Mouse (Mus musculus): ENCODE measurements around the gene Agpat1. TPM values are rescaled to one million over a fixed set of nuclear protein-coding genes. Genes with fewer than 3 reads are reported as not detected.
A peak's percentile ranks its signal among the peaks of the same experiment; 100 is the strongest.

Agpat1 gene
- total and polyA plus RNA-seq, 3 experiments = 11.2 to 47.4 (median 44.4) TPM

DNA sequence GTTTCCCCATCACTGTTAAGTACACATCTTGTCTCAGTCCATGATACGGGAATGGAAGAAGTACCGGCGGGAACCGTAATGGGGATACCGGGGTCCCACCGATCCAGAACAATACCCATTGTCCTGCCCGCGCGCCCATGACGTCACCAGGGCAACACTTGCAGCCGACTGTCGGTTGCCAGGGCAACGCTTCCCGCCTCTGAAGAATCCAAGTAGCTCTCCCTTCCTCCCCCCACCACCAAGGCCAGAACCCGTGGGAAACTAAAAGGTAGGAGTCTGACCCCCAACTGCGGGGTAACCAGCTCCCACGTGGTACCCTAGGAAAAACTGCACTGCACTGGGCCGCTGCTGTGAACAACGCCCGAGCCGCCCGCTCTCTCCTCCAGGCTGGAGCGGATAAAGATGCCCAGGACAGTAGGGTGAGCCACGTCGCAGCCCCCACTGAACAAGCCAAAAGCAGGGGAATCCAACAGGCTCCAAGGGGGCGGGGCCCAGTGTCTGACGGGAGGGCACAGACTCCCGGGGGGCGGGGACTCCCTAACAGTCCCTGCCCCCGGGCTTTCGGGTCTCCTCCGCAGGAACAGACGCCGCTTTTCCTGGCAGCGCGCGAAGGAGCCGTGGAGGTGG, 17.2 kb upstream of the Agpat1 start:
- H3K9ac ChIP-seq (ENCODE audit: insufficient read depth, low read depth) = peak overlapping the region; percentile 63
- dilution Hi-C loops (cut with MboI; ENCODE audit: extremely low pct_ligation_motif_present, extremely low pct_unique_long_range_greater_than_20kb, low sequenced_read_pairs) (no loop called here), in situ Hi-C loops (cut with MboI; ENCODE audit: low pct_ligation_motif_present, low pct_unique_long_range_greater_than_20kb, low sequenced_read_pairs) (no loop called here)
- H3K4me2 ChIP-seq (ENCODE audit: insufficient read depth, low read depth, poor library complexity, severe bottlenecking) = peak overlapping the region; percentile 77
- peak; percentile 83 for DNase-seq (ENCODE audit: extremely low read depth)
- peak overlapping the region; percentile 62 to 82 (median 74) for H3K4me3 ChIP-seq (replicated peaks in 1 of 3; ENCODE audit: low read depth in 2 of 3, low read length in 2 of 3, poor library complexity in 1 of 3)
- no peaks in the 10 kb centered on the region; the same call in 1 of the 2 replicates for H3K79me2 ChIP-seq (replicated peaks; ENCODE audit: control insufficient read depth, extremely low read depth, insufficient read depth, poor library complexity, severe bottlenecking)
- no peaks in the 10 kb centered on the region for H3K9me3 ChIP-seq (replicated peaks; ENCODE audit: low read length)
- H3K36me3 ChIP-seq (replicated peaks in 1 of 2; ENCODE audit: control insufficient read depth in 1 of 2, insufficient read depth in 1 of 2, low read length in 1 of 2) = no peaks in the 10 kb centered on the region
- peaks cover 4% of the 10 kb centered on the region for H3K27me3 ChIP-seq (replicated peaks)
- H3K27ac ChIP-seq (ENCODE audit: insufficient read depth, low read depth) = no peak overlapping the region
- no peak for TF ChIP-seq CTCF (conservative IDR thresholded peaks at IDR 0.05 in 1 of 2, IDR thresholded peaks at IDR 0.05 in 1 of 2; ENCODE audit: low read depth in 2 of 2, low read length in 2 of 2)
- no peak for TF ChIP-seq KAT2A (IDR thresholded peaks at IDR 0.05; ENCODE audit: insufficient replicate concordance, low read length)
- TF ChIP-seq POLR2AphosphoS2 (IDR thresholded peaks at IDR 0.05; ENCODE audit: low read depth, low read length) = no peak
- no peak for TF ChIP-seq TBP (conservative IDR thresholded peaks at IDR 0.05; ENCODE audit: low read depth, low read length)
- TF ChIP-seq E2F4 (IDR thresholded peaks at IDR 0.05; ENCODE audit: insufficient replicate concordance, low read depth, low read length) = no peak
- TF ChIP-seq UBTF (IDR thresholded peaks at IDR 0.05; ENCODE audit: low read depth, low read length) = no peak
- no peak for TF ChIP-seq CHD1 (IDR thresholded peaks at IDR 0.05; ENCODE audit: low read depth, low read length)
- no peak for TF ChIP-seq MYC (IDR thresholded peaks at IDR 0.05; ENCODE audit: low read depth, low read length)
- TF ChIP-seq MAX (IDR thresholded peaks at IDR 0.05; ENCODE audit: low read length) = 0 out of 2 replicates have a peak, but pooled peaks have one; percentile 24
- no peak for TF ChIP-seq JUND (conservative IDR thresholded peaks at IDR 0.05; ENCODE audit: low read depth, low read length)
- no peak for TF ChIP-seq GABPA (IDR thresholded peaks at IDR 0.05; ENCODE audit: insufficient replicate concordance, low read depth, low read length)
- peak; percentile 7; the same call in 1 of the 2 replicates for TF ChIP-seq ZMIZ1 (IDR thresholded peaks at IDR 0.05; ENCODE audit: low read depth, low read length)
- peak; percentile 3; the same call in 1 of the 2 replicates for TF ChIP-seq USF1 (IDR thresholded peaks at IDR 0.05; ENCODE audit: low read depth, low read length)
- TF ChIP-seq ELF1 (IDR thresholded peaks at IDR 0.05; ENCODE audit: low read depth, low read length) = no peak
- TF ChIP-seq MXI1 (IDR thresholded peaks at IDR 0.05; ENCODE audit: low read depth, low read length) = peak; percentile 74
- no peak for TF ChIP-seq ETS1 (conservative IDR thresholded peaks at IDR 0.05; ENCODE audit: low read depth, low read length)
- TF ChIP-seq SIN3A (IDR thresholded peaks at IDR 0.05; ENCODE audit: low read length) = peak; percentile 26; the same call in 1 of the 2 replicates
- no peak for TF ChIP-seq JUN (IDR thresholded peaks at IDR 0.05; ENCODE audit: insufficient read depth, low read depth, low read length)
- peaks cover 3 to 28% of the 10 kb centered on the region in 2 experiments; a peak in 2 of 4 replicates for H3K4me1 ChIP-seq (ENCODE audit: control insufficient read depth in 1 of 2, insufficient read depth in 2 of 2)

DNA sequence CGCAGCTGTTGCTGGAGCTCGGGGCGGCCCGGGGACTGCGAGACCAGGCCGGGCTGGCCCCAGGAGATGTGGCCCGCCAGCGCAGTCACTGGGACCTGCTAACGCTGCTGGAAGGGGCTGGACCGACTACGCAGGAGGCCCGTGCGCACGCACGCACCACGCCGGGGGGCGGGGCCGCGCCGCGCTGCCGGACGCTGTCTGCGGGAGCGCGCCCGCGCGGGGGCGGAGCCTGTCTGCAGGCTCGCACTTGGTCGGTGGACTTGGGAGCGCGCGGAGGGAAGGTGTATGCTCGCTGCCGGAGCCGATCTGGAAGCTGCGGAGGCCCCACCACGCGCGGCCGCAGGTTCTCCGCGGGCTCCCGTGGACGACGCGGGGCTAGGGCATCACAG, 16.6 kb upstream of the Agpat1 start:
- no peaks in the 10 kb centered on the region for H3K36me3 ChIP-seq (replicated peaks in 1 of 2; ENCODE audit: control insufficient read depth in 1 of 2, insufficient read depth in 1 of 2, low read length in 1 of 2)
- no peaks in the 10 kb centered on the region for H3K9me3 ChIP-seq (replicated peaks; ENCODE audit: low read length)
- H3K4me2 ChIP-seq (ENCODE audit: insufficient read depth, low read depth, poor library complexity, severe bottlenecking) = no peak overlapping the region; the same call in 1 of the 2 replicates
- in situ Hi-C loops (cut with MboI; ENCODE audit: low pct_ligation_motif_present, low pct_unique_long_range_greater_than_20kb, low sequenced_read_pairs) = no loop called here
- no peaks in the 10 kb centered on the region; the same call in 1 of the 2 replicates for H3K79me2 ChIP-seq (replicated peaks; ENCODE audit: control insufficient read depth, extremely low read depth, insufficient read depth, poor library complexity, severe bottlenecking)
- no peak overlapping the region for H3K27ac ChIP-seq (ENCODE audit: insufficient read depth, low read depth)
- dilution Hi-C loops (cut with MboI; ENCODE audit: extremely low pct_ligation_motif_present, extremely low pct_unique_long_range_greater_than_20kb, low sequenced_read_pairs) = no loop called here
- H3K4me1 ChIP-seq (ENCODE audit: control insufficient read depth in 1 of 2, insufficient read depth in 2 of 2) = peaks cover 3 to 28% of the 10 kb centered on the region in 2 experiments; a peak in 2 of 4 replicates
- peak overlapping the region; percentile 65 for H3K9ac ChIP-seq (ENCODE audit: insufficient read depth, low read depth)
- peaks cover 4% of the 10 kb centered on the region for H3K27me3 ChIP-seq (replicated peaks)
- peak; percentile 90 for DNase-seq (ENCODE audit: extremely low read depth)
- peak overlapping the region; percentile 74 to 88 (median 82) for H3K4me3 ChIP-seq (replicated peaks in 1 of 3; ENCODE audit: low read depth in 2 of 3, low read length in 2 of 3, poor library complexity in 1 of 3)
- peak; percentile 63 for TF ChIP-seq BHLHE40 (IDR thresholded peaks at IDR 0.05; ENCODE audit: low read depth, low read length)
- TF ChIP-seq MAFK (IDR thresholded peaks at IDR 0.05; ENCODE audit: insufficient replicate concordance, low read length) = no peak
- TF ChIP-seq GABPA (IDR thresholded peaks at IDR 0.05; ENCODE audit: insufficient replicate concordance, low read depth, low read length) = no peak
- TF ChIP-seq ZKSCAN1 (IDR thresholded peaks at IDR 0.05; ENCODE audit: borderline replicate concordance, low read depth, low read length) = no peak
- peak; percentile 84 for TF ChIP-seq TCF12 (IDR thresholded peaks at IDR 0.05; ENCODE audit: low read depth, low read length)
- TF ChIP-seq MAZ (IDR thresholded peaks at IDR 0.05; ENCODE audit: low read depth, low read length) = no peak
- no peak for TF ChIP-seq ZC3H11A (IDR thresholded peaks at IDR 0.05; ENCODE audit: low read depth, low read length)
- TF ChIP-seq E2F4 (IDR thresholded peaks at IDR 0.05; ENCODE audit: insufficient replicate concordance, low read depth, low read length) = no peak
- no peak for TF ChIP-seq RCOR1 (conservative IDR thresholded peaks at IDR 0.05; ENCODE audit: low read depth, low read length)
- no peak for TF ChIP-seq HCFC1 (IDR thresholded peaks at IDR 0.05; ENCODE audit: low read depth, low read length)
- TF ChIP-seq UBTF (IDR thresholded peaks at IDR 0.05; ENCODE audit: low read depth, low read length) = no peak
- no peak for TF ChIP-seq MAX (IDR thresholded peaks at IDR 0.05; ENCODE audit: low read length)
- TF ChIP-seq MEF2A (IDR thresholded peaks at IDR 0.05; ENCODE audit: borderline replicate concordance, low read depth, low read length) = no peak
- TF ChIP-seq ETS1 (conservative IDR thresholded peaks at IDR 0.05; ENCODE audit: low read depth, low read length) = no peak
- TF ChIP-seq JUND (conservative IDR thresholded peaks at IDR 0.05; ENCODE audit: low read depth, low read length) = no peak
- TF ChIP-seq NELFE (IDR thresholded peaks at IDR 0.05; ENCODE audit: low read depth, low read length) = peak; percentile 86
- peak; percentile 64 for TF ChIP-seq ELF1 (IDR thresholded peaks at IDR 0.05; ENCODE audit: low read depth, low read length)
- TF ChIP-seq NRF1 (IDR thresholded peaks at IDR 0.05; ENCODE audit: low read depth, low read length) = peak; percentile 82
- TF ChIP-seq POLR2AphosphoS2 (IDR thresholded peaks at IDR 0.05; ENCODE audit: low read depth, low read length) = peak; percentile 77; the same call in 1 of the 2 replicates
